Mouse (Mus musculus): Measurements from ENCODE around the gene Muc1. TPM values are rescaled to one million over a fixed set of nuclear protein-coding genes. Genes with fewer than 3 reads are reported as not detected.
A peak's percentile ranks its signal among the peaks of the same experiment; 100 is the strongest.

Gene Muc1
- total and polyA plus RNA-seq, 2 experiments from 2014 or later: 0.27 to 1.3 TPM

DNA sequence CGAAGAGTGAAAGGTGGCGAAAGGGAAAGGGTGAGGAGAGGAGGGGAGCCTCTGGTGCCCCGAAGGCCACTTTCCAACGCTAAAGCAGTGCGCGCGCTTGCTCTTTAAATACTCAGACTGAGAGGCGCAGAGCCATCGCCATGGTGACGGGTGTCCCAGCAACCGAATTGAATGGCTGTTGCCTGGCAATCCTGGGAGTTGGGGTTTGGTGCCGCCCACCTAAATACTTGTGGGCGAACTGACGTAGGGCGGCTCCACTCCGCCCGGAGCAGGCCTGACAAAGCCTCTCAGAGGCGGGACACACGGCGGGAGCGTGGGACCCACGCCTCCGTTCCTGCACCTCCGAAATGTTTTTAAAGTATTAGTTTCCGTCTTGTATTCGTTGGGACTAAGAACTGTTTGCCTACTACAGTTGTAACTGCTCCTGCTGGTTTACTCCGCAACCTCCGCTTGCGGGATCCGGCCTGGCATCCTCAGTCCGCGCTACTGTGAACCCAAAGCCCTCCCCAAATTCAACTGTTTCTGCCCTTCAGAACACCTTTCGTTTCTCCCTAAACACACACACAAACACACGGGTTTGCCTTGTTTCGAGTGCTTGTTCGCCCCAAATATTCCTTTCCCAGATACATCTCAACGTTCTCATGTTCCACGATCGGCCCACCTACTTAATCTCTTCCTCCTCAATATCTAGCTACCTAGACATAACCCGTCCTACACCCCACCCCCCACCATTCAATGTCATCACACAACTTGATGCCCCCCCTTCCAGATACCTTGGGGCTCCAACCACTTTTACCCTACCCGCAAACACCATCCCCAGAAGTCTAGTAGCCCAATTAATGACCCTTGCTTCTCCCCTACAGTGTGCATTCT lies 1.3 kb upstream of the Muc1 start:
- 1% methylated on average over 41 of the region's 41 CpGs for WGBS
- H3K27me3 ChIP-seq (ENCODE audit: insufficient read depth, low read length): no peaks in the 10 kb centered on the region
- H3K4me3 ChIP-seq (ENCODE audit: low read depth, low read length): peak overlapping the region; percentile 45
- H3K4me2 ChIP-seq (ENCODE audit: low read depth): peak overlapping the region; percentile 91
- H3K4me1 ChIP-seq (ENCODE audit: insufficient read depth): peaks cover 28% of the 10 kb centered on the region
- peaks cover 5% of the 10 kb centered on the region; the same call in 1 of the 2 replicates for H3K36me3 ChIP-seq (ENCODE audit: insufficient read depth)
- ATAC-seq: peak; percentile 89
- peak overlapping the region; percentile 53 for H3K9ac ChIP-seq
- TF ChIP-seq CTCF (IDR thresholded peaks at IDR 0.05; ENCODE audit: low read depth): no peak
- peak overlapping the region; percentile 80 for H3K27ac ChIP-seq (ENCODE audit: low read depth, low read length)
- peak; percentile 96 for DNase-seq
- no peaks in the 10 kb centered on the region for H3K9me3 ChIP-seq (ENCODE audit: low read length)

DNA sequence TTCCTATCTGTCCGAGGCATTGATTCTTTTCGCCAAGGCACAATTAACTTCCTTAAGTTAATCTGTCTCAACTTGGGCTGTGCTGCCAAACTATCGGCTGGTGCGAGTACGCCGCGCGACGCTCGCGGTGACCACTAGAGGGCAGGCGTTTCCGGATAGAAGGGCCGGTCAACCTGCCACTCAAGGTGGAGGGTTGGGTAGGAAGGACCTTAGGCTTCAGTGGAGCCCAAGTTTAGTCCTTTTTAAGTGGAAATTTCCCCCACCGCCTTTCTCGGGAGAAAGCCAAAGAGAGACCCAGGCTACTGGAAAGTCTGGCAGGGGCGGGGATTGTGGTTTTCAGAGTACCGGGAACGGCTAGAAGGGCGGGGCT lies 692 bp upstream of the Muc1 start:
- Histone ChIP-seq H3K36me3 (ENCODE audit: insufficient read depth) (0 out of 2 replicates have a peak, but pooled peaks cover 4% of the 10 kb centered on the region), H3K4me1 (ENCODE audit: insufficient read depth) (peaks cover 28% of the 10 kb centered on the region), H3K4me3 (ENCODE audit: low read depth, low read length) (peak overlapping the region; percentile 45), H3K9ac (peak overlapping the region; percentile 33; the same call in 1 of the 2 replicates), H3K27me3 (ENCODE audit: insufficient read depth, low read length) (no peaks in the 10 kb centered on the region), H3K9me3 (ENCODE audit: low read length) (no peaks in the 10 kb centered on the region), H3K27ac (ENCODE audit: low read depth, low read length) (peak overlapping the region; percentile 80; the same call in 1 of the 2 replicates), H3K4me2 (ENCODE audit: low read depth) (peak overlapping the region; percentile 91)
- DNase-seq (peak; percentile 90), ATAC-seq (peak; percentile 50)
- WGBS: under 1% methylated on average over 20 of the region's 20 CpGs
- peak; percentile 95 for TF ChIP-seq CTCF (IDR thresholded peaks at IDR 0.05; ENCODE audit: low read depth)

DNA sequence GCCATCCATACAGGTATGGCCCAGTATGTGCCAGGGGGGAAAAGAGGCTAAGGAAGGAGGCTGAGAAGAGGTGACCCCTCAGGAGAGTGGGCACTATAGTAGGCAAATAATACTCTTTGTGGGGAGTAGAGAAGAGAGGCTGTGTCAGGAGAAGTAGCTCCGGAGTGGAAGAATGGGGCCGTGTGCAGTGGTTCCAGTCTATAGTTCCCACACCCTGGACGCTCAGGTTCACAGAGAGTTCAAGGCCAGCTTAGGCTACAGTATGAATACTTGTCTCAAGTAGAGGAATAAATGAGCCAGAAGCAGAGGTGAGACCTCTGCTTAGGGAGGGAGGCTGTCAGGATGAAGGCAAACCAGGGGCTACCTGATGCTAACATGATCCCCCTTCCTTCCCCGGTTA lies 419 bp downstream of the Muc1 start:
- ATAC-seq (no peak), DNase-seq (no peak)
- no peak overlapping the region for H3K27ac ChIP-seq (ENCODE audit: low read depth, low read length)
- H3K36me3 ChIP-seq (ENCODE audit: insufficient read depth): peaks cover 14% of the 10 kb centered on the region
- no peak overlapping the region for H3K9ac ChIP-seq
- 0 out of 2 replicates have a peak overlapping the region, but pooled peaks have one; percentile 91 for H3K4me2 ChIP-seq (ENCODE audit: low read depth)
- H3K9me3 ChIP-seq (ENCODE audit: low read length): no peaks in the 10 kb centered on the region
- no peak for TF ChIP-seq CTCF (IDR thresholded peaks at IDR 0.05; ENCODE audit: low read depth)
- H3K27me3 ChIP-seq (ENCODE audit: insufficient read depth, low read length): no peaks in the 10 kb centered on the region
- peaks cover 28% of the 10 kb centered on the region for H3K4me1 ChIP-seq (ENCODE audit: insufficient read depth)
- H3K4me3 ChIP-seq (ENCODE audit: low read depth, low read length): no peak overlapping the region
- 55% methylated on average over 4 of the region's 4 CpGs for WGBS

- H3K27ac ChIP-seq (ENCODE audit: low read depth, low read length): no peak overlapping the region
- H3K27me3 ChIP-seq (ENCODE audit: insufficient read depth, low read length): no peaks in the 10 kb centered on the region
- no peak for TF ChIP-seq CTCF (IDR thresholded peaks at IDR 0.05; ENCODE audit: low read depth)
- peaks cover 27% of the 10 kb centered on the region for H3K36me3 ChIP-seq (ENCODE audit: insufficient read depth)
- H3K4me2 ChIP-seq (ENCODE audit: low read depth): no peak overlapping the region
- no peaks in the 10 kb centered on the region for H3K9me3 ChIP-seq (ENCODE audit: low read length)
- no peak overlapping the region for H3K9ac ChIP-seq
- ATAC-seq (no peak), DNase-seq (no peak)
- 91% methylated on average over 2 of the region's 2 CpGs for WGBS
- no peak overlapping the region for H3K4me3 ChIP-seq (ENCODE audit: low read depth, low read length)
- H3K4me1 ChIP-seq (ENCODE audit: insufficient read depth): peaks cover 23% of the 10 kb centered on the region
Observed at GRCm38 (mm10) chr3:89230561-89230960, 1.7 kb downstream of the Muc1 start.

GRCm38 (mm10) chr3:89231345-89231744 lies 2.5 kb downstream of the Muc1 start:
- Histone ChIP-seq H3K9me3 (ENCODE audit: low read length) (no peaks in the 10 kb centered on the region), H3K9ac (no peak overlapping the region), H3K4me1 (ENCODE audit: insufficient read depth) (peaks cover 16% of the 10 kb centered on the region), H3K27ac (ENCODE audit: low read depth, low read length) (no peak overlapping the region), H3K27me3 (ENCODE audit: insufficient read depth, low read length) (no peaks in the 10 kb centered on the region), H3K36me3 (ENCODE audit: insufficient read depth) (peaks cover 35% of the 10 kb centered on the region), H3K4me2 (ENCODE audit: low read depth) (no peak overlapping the region), H3K4me3 (ENCODE audit: low read depth, low read length) (no peak overlapping the region)
- ATAC-seq: no peak
- no peak for TF ChIP-seq CTCF (IDR thresholded peaks at IDR 0.05; ENCODE audit: low read depth)
- no peak for DNase-seq
- WGBS: 81% methylated on average over 7 of the region's 7 CpGs

- peaks cover 40% of the 10 kb centered on the region for H3K36me3 ChIP-seq (ENCODE audit: insufficient read depth)
- TF ChIP-seq CTCF (IDR thresholded peaks at IDR 0.05; ENCODE audit: low read depth): no peak
- no peak overlapping the region for H3K9ac ChIP-seq
- peaks cover 11% of the 10 kb centered on the region for H3K4me1 ChIP-seq (ENCODE audit: insufficient read depth)
- no peaks in the 10 kb centered on the region for H3K9me3 ChIP-seq (ENCODE audit: low read length)
- no peaks in the 10 kb centered on the region for H3K27me3 ChIP-seq (ENCODE audit: insufficient read depth, low read length)
- no peak overlapping the region for H3K4me3 ChIP-seq (ENCODE audit: low read depth, low read length)
- no peak overlapping the region for H3K27ac ChIP-seq (ENCODE audit: low read depth, low read length)
- no peak overlapping the region for H3K4me2 ChIP-seq (ENCODE audit: low read depth)
- no peak for ATAC-seq
- no peak for DNase-seq
- 73% methylated on average over 16 of the region's 16 CpGs for WGBS
Observed at GRCm38 (mm10) chr3:89231772-89232275, 3.0 kb downstream of the Muc1 start.

DNA sequence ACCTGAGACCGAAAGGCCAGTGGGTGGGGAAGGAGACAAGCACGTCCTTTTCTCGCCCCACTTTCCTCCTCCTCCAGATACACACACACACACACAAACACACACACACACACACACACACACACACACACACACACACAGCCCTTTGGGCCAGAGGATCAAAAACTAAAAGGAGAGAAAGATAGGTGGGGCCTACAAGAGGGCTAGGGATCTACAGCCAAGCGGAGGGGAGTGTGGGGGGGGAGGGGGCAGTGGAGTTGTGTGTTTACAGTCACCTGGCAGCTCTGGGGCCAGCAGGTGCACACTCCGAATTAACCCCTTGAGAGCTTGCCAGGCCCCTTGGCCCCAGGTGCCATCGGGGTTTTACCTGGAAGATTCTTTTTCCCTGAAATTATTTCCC lies 3.8 kb downstream of the Muc1 start:
- Histone ChIP-seq H3K27me3 (ENCODE audit: insufficient read depth, low read length) (no peaks in the 10 kb centered on the region), H3K4me2 (ENCODE audit: low read depth) (no peak overlapping the region), H3K27ac (ENCODE audit: low read depth, low read length) (no peak overlapping the region), H3K9me3 (ENCODE audit: low read length) (no peaks in the 10 kb centered on the region), H3K4me3 (ENCODE audit: low read depth, low read length) (no peak overlapping the region), H3K36me3 (ENCODE audit: insufficient read depth) (peaks cover 48% of the 10 kb centered on the region), H3K9ac (no peak overlapping the region), H3K4me1 (ENCODE audit: insufficient read depth) (peaks cover 6% of the 10 kb centered on the region)
- no peak for TF ChIP-seq CTCF (IDR thresholded peaks at IDR 0.05; ENCODE audit: low read depth)
- WGBS: 79% methylated on average over 6 of the region's 6 CpGs
- no peak for ATAC-seq
- no peak for DNase-seq

Data from forebrain, postnatal 0 days (tissue).